Mouse (Mus musculus) heart, adult 2 months (tissue): ENCODE measurements around the gene Echdc3.

Experiments used
- CTCF ChIP-seq: fragments of 200-600 bp; IDR thresholded peaks from 2 replicates; pipeline ENCODE4 v1.8.1; 2022; ENCODE audit warnings: antibody characterized with exemption, mild to moderate bottlenecking, moderate library complexity
- EP300 ChIP-seq: fragments of 200-500 bp; IDR thresholded peaks from 2 replicates; pipeline ENCODE4 v1.6.1; 2011; ENCODE audit warnings: low read depth, low read length, control low read depth; ENCODE audit not compliant: insufficient read depth
- POLR2A ChIP-seq: fragments of 200-500 bp; IDR thresholded peaks from 2 replicates; pipeline ENCODE4 v1.6.1; 2011; ENCODE audit warnings: mild to moderate bottlenecking, low read depth, low read length, control low read depth; ENCODE audit not compliant: insufficient read depth

DNA sequence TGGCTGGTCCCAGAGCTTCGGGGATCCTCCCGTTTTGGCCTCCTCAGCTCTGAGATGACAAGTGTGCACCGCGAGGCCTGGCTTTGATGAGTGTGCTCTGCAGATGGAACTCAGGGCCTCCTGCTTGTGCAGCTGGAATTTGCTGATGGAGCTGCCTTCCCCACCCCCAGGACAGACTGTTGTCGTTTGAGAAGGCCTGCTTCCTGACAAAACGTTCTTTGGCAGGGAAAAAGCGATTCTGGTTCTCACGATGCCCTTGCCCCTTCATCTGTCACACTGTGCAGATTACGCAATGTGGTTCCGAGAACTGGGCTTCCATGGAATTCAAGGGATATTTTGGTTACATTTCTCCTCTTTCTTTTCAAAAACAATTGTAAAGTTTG lies 19.3 kb downstream of the Echdc3 start:
- no peak for TF ChIP-seq POLR2A
- no peak for TF ChIP-seq CTCF
- no peak for TF ChIP-seq EP300
